Mouse (Mus musculus) liver, embryonic 14.5 days (tissue): ENCODE data around the gene Nin.

ENCODE experiments used
- CTCF ChIP-seq: IDR thresholded peaks from 2 replicates; pipeline ENCODE4 v1.5.1; 2016; ENCODE audit warnings: antibody characterized with exemption, low read depth, control low read depth
- EP300 ChIP-seq: IDR thresholded peaks from 2 replicates; pipeline ENCODE4 v1.6.1; 2016; ENCODE audit warnings: antibody characterized with exemption, low read depth

- TF ChIP-seq CTCF (0 out of 2 replicates have a peak, but pooled peaks have one; percentile 6), EP300 (no peak)
Observed at GRCm38 (mm10) chr12:70140993-70141576, 27.6 kb upstream of the Nin start.
